Mouse (Mus musculus) megakaryocyte, embryonic 14.5 days (primary cell): Measurements from ENCODE around the gene Rnf123.

Experiments
- FLI1 ChIP-seq: IDR thresholded peaks from 2 replicates; pipeline ENCODE4 v1.6.1; 2012; ENCODE audit warnings: low read length, inconsistent platforms, mixed read lengths
- GATA1 ChIP-seq: IDR thresholded peaks from 3 replicates; pipeline ENCODE4 v1.6.1; 2012; ENCODE audit warnings: mixed read lengths, low read length, inconsistent platforms, borderline replicate concordance

- TF ChIP-seq GATA1: no peak
- no peak for TF ChIP-seq FLI1
Observed at GRCm38 (mm10) chr9:108058291-108058690, 24.9 kb downstream of the Rnf123 start.
